Mouse (Mus musculus) liver, embryonic 13.5 days (tissue): ENCODE measurements around the gene Chl1. TPM values are rescaled to one million over a fixed set of nuclear protein-coding genes. Genes with fewer than 3 reads are reported as not detected.
A peak's percentile ranks its signal among the peaks of the same experiment; 100 is the strongest.

Experiments used
- ATAC-seq: fragments of 200-750 bp; cut with Nextera tagmentation; 2 replicates; pipeline ENCODE4 v1.8.0; 2017; ENCODE audit warnings: low read depth, mild to moderate bottlenecking, moderate number of reproducible peaks, moderate library complexity
- DNase-seq: peaks from one replicate; pipeline ENCODE4 v3.0.0; 2022
- H3K27ac ChIP-seq: fragments of 300-500 bp; sonication (generic); 2 replicates; pipeline ENCODE4 v1.5.1; 2015; ENCODE audit warnings: moderate library complexity, mild to moderate bottlenecking, inconsistent platforms
- H3K27me3 ChIP-seq: fragments of 300-500 bp; sonication (generic); 2 replicates; pipeline ENCODE4 v1.6.1; 2015; ENCODE audit warnings: mild to moderate bottlenecking, inconsistent platforms
- H3K36me3 ChIP-seq: fragments of 300-500 bp; sonication (generic); 2 replicates; pipeline ENCODE4 v1.6.1; 2015; ENCODE audit warnings: mild to moderate bottlenecking, inconsistent platforms
- H3K4me1 ChIP-seq: fragments of 300-500 bp; sonication (generic); replicated peaks from 2 replicates; pipeline ENCODE4 v1.6.1; 2015; ENCODE audit warnings: inconsistent platforms
- H3K4me2 ChIP-seq: fragments of 300-500 bp; sonication (generic); 2 replicates; pipeline ENCODE4 v1.6.1; 2015; ENCODE audit warnings: inconsistent platforms, mild to moderate bottlenecking, moderate library complexity
- H3K4me3 ChIP-seq: fragments of 300-500 bp; sonication (generic); replicated peaks from 2 replicates; pipeline ENCODE4 v1.5.1; 2015; ENCODE audit warnings: mild to moderate bottlenecking, inconsistent platforms
- H3K9ac ChIP-seq: fragments of 300-500 bp; sonication (generic); 2 replicates; pipeline ENCODE4 v1.6.1; 2015; ENCODE audit warnings: mild to moderate bottlenecking, inconsistent platforms
- H3K9me3 ChIP-seq: fragments of 300-500 bp; sonication (generic); replicated peaks from 2 replicates; pipeline ENCODE4 v1.6.1; 2016; ENCODE audit warnings: inconsistent platforms
- WGBS: fragments of 180-500 bp; shearing (Covaris S2); methylation state at CpG from one replicate; pipeline ENCODE4 v1.1.7; 2015; ENCODE audit not compliant: insufficient replicate concordance; 5-methylcytosine and 5-hydroxymethylcytosine counted together
- polyA plus RNA-seq: library from polyadenylated mRNA; unstranded; fragments of >200 nt; fragmentation: Nextera tagmentation; extraction: Ambion mirVana; gene quantifications from 2 replicates; pipeline ENCODE4 v1.2.1, GENCODE M21; 2015

Chl1 gene
- polyA plus RNA-seq = 0.09 and 0.13 TPM in 2 replicates

DNA sequence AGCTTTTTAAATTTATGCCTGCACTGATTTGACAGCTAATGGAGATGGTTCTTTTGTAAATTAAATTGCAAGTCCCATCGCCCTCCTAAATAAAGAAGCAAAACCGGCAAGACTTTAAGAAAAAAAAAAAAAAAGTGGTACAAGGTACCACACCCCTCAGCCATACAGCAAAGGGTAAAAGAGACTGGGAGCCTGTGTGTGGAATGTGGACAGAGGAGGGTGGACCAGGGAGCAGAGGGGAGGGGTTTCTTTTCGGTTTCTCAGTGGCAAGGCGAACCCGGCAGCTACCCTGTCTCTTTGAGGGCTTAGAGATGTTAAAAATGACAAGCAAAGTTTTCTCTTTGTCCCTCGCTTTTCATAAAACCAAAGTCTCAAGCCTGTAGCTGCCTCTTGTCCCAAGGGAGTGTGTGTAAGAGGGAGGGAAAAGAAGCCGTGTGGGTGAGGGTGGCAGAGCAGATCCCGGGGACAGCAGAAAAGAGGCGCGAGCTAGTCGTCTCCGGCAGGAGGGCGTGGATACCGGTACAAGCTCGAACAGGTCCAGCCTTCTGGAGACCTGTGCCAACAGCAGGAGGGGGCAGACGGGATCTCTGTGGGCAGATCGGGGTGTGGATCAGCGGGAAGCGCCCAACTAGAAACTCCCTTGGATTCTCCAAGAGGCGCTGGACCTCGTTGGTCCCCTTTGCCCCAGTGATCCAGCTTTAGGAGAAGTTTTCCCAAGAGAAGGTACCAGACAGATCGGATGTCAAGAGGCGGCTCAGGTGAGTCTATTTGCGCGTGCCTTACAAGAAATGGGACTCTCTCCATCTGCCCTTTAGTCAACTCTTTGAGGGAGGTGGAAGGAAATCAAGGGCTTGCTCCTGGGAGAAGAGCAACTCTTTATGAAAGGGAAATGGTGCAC is at the start of gene Chl1:
Gene Chl1 (plus strand): TSS at position 195 of the 898 bp plus-strand sequence.
- Histone ChIP-seq H3K4me3 (peak within 1 kb of the TSS; percentile 30; the same call in 1 of the 2 replicates), H3K27me3 (peaks cover 42% of the 10 kb centered on the region), H3K4me2 (peak within 1 kb of the TSS; percentile 54), H3K4me1 (peaks cover 10% of the 10 kb centered on the region), H3K9me3 (no peaks in the 10 kb centered on the region), H3K9ac (no peak within 1 kb of the TSS), H3K36me3 (no peaks in the 10 kb centered on the region), H3K27ac (no peak within 1 kb of the TSS)
- 5% methylated on average over 25 of the region's 25 CpGs for WGBS
- no peak for DNase-seq
- ATAC-seq = no peak

DNA sequence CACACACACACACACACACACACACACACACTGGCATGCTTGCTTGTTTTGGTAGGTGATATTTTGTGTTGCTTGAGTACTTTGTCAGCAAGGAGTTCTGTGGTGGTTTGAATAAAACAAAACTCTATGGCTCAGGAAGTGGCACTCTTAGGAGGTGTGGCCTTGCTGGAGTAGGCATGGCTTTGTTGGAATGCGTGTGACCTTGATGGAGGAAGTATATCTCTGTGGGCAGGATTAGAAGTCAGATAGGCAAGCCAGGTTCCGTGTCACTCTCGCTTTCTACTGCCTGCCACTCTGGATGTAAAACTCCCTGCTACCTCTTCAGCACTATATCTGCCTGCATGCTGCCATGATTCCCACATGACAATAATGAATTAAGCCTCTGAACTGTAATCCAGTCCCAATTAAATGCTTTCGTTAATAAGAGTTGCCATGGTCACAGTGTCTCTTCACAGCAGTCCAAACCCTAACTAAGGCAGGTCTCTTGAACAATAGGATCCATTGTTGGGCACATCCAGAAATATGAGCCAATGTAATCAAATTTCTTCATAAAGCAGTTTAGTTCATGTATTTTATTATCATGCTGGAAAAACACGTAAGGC is 44.8 kb upstream of the Chl1 start:
- 42% methylated on average over 5 of the region's 5 CpGs for WGBS
- Histone ChIP-seq H3K9ac (no peak overlapping the region), H3K9me3 (no peaks in the 10 kb centered on the region), H3K4me2 (no peak overlapping the region), H3K4me1 (no peaks in the 10 kb centered on the region), H3K4me3 (no peak overlapping the region), H3K36me3 (no peaks in the 10 kb centered on the region), H3K27me3 (no peaks in the 10 kb centered on the region), H3K27ac (no peak overlapping the region)
- DNase-seq (no peak), ATAC-seq (no peak)

DNA sequence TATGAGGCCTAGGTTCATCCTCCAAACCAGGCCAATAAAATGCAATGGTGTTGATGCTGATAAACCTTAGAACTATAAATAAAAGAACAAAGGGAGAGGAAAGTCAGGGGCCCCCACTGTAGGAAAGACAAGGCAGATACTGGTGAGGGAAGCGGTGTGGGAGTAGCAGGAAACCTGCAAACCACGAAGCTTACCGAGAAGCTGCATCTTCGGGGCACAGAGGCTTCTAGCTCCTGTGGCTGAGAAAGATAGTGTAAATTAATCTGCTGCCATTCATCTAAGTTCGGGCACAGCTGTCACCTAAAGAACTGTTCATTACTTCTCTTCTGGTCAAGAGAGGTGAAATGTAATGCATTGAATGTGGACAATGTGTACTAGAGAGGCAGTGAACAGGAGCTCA is 37.1 kb upstream of the Chl1 start:
- Histone ChIP-seq H3K4me3 (no peak overlapping the region), H3K4me2 (no peak overlapping the region), H3K27me3 (no peaks in the 10 kb centered on the region), H3K27ac (no peak overlapping the region), H3K9me3 (no peaks in the 10 kb centered on the region), H3K36me3 (no peaks in the 10 kb centered on the region), H3K4me1 (no peaks in the 10 kb centered on the region), H3K9ac (no peak overlapping the region)
- peak; percentile 58; the same call in 1 of the 2 replicates for ATAC-seq
- no peak for DNase-seq
- WGBS = 14% methylated on average over 5 of the region's 5 CpGs

GRCm38 (mm10) chr6:103487199-103487598 is 23.2 kb upstream of the Chl1 start:
- H3K4me1 ChIP-seq = no peaks in the 10 kb centered on the region
- DNase-seq (no peak), ATAC-seq (no peak)
- no peak overlapping the region for H3K4me3 ChIP-seq
- H3K9me3 ChIP-seq = no peaks in the 10 kb centered on the region
- H3K27me3 ChIP-seq = no peaks in the 10 kb centered on the region
- H3K36me3 ChIP-seq = no peaks in the 10 kb centered on the region
- no peak overlapping the region for H3K27ac ChIP-seq
- no peak overlapping the region for H3K9ac ChIP-seq
- 58% methylated on average over 1 of the region's 1 CpGs for WGBS
- no peak overlapping the region for H3K4me2 ChIP-seq

DNA sequence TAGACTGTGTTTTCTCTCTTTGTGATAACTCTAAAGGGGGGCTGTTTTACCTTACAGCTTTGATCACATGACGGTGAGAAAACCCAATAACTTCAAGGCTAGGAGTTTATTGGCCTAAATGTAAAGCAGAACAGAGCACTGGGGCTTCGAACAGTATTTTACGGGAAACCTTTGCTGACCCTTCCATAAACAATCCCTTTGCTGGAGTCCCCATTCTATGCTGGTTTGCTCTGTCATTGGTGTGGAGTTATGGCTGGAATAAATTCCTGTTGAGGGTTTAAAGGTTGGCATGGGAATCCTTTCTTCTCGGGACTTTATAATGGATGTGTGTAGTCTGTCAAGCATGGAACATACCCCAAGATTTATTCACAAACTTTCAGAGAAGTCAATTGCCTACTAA is 12.0 kb upstream of the Chl1 start:
- H3K4me1 ChIP-seq = no peaks in the 10 kb centered on the region
- H3K4me3 ChIP-seq = no peak overlapping the region
- no peak overlapping the region for H3K4me2 ChIP-seq
- no peaks in the 10 kb centered on the region for H3K36me3 ChIP-seq
- H3K9me3 ChIP-seq = no peaks in the 10 kb centered on the region
- H3K27me3 ChIP-seq = no peaks in the 10 kb centered on the region
- ATAC-seq (no peak), DNase-seq (no peak)
- no peak overlapping the region for H3K27ac ChIP-seq
- H3K9ac ChIP-seq = no peak overlapping the region
- 63% methylated on average over 4 of the region's 4 CpGs for WGBS

GRCm38 (mm10) chr6:103504065-103504464 is 6.3 kb upstream of the Chl1 start:
- Histone ChIP-seq H3K9ac (no peak overlapping the region), H3K27ac (no peak overlapping the region), H3K4me3 (no peak overlapping the region), H3K36me3 (no peaks in the 10 kb centered on the region), H3K9me3 (no peaks in the 10 kb centered on the region), H3K4me2 (no peak overlapping the region), H3K4me1 (no peaks in the 10 kb centered on the region), H3K27me3 (no peaks in the 10 kb centered on the region)
- WGBS = 41% methylated on average over 3 of the region's 3 CpGs
- ATAC-seq = no peak
- DNase-seq = no peak

GRCm38 (mm10) chr6:103507751-103508575 is 2.4 kb upstream of the Chl1 start:
- Histone ChIP-seq H3K4me3 (no peak overlapping the region), H3K9ac (no peak overlapping the region), H3K4me2 (no peak overlapping the region), H3K9me3 (no peaks in the 10 kb centered on the region), H3K36me3 (no peaks in the 10 kb centered on the region), H3K27me3 (peaks cover 34% of the 10 kb centered on the region), H3K27ac (no peak overlapping the region), H3K4me1 (peaks cover 10% of the 10 kb centered on the region)
- 47% methylated on average over 3 of the region's 3 CpGs for WGBS
- DNase-seq (no peak), ATAC-seq (no peak)

- DNase-seq (no peak), ATAC-seq (no peak)
- peaks cover 42% of the 10 kb centered on the region for H3K27me3 ChIP-seq
- H3K4me2 ChIP-seq = no peak overlapping the region
- no peak overlapping the region for H3K4me3 ChIP-seq
- H3K36me3 ChIP-seq = no peaks in the 10 kb centered on the region
- WGBS = 62% methylated on average over 4 of the region's 4 CpGs
- peaks cover 10% of the 10 kb centered on the region for H3K4me1 ChIP-seq
- no peak overlapping the region for H3K27ac ChIP-seq
- H3K9ac ChIP-seq = no peak overlapping the region
- no peaks in the 10 kb centered on the region for H3K9me3 ChIP-seq
Observed at GRCm38 (mm10) chr6:103509596-103509995, 790 bp upstream of the Chl1 start.

DNA sequence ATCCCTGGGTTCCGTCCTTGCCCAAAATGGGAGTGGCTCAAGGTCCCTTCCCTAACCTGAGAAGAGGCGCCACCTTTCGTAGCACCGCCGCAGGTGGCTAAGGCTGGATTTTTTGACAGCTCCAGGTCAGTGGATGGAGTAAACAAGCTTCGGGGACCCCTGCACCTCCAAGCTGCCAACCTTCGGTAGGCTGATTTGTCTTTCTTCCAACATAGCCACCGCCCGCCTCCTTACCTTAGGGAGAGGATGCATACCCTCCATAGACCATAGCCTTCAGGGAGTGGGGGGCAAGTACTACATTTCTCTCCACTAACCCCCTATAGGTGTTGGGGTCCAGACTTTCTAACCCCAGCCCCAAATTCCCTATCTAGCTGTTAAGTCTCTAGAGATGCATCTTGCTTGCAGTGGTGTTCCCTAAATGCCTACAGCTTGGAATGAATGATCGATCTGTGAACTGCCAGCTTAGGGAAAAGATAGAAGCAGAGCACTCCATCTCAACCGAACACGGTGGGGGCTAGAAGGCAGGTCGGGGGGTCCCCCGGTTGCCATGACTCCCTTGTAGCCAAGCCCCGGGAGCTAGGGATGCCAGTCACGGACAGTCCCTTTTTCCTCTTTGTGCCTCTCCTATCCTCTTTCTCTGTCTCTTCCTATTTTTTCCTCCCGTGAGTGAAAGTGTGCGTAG is 1.0 kb downstream of the Chl1 start:
- no peaks in the 10 kb centered on the region for H3K9me3 ChIP-seq
- H3K4me1 ChIP-seq = peaks cover 10% of the 10 kb centered on the region
- no peak overlapping the region for H3K9ac ChIP-seq
- peaks cover 42% of the 10 kb centered on the region for H3K27me3 ChIP-seq
- no peaks in the 10 kb centered on the region for H3K36me3 ChIP-seq
- 7% methylated on average over 18 of the region's 18 CpGs for WGBS
- DNase-seq (no peak), ATAC-seq (no peak)
- H3K27ac ChIP-seq = no peak overlapping the region
- peak overlapping the region; percentile 54 for H3K4me2 ChIP-seq
- H3K4me3 ChIP-seq = peak overlapping the region; percentile 30

DNA sequence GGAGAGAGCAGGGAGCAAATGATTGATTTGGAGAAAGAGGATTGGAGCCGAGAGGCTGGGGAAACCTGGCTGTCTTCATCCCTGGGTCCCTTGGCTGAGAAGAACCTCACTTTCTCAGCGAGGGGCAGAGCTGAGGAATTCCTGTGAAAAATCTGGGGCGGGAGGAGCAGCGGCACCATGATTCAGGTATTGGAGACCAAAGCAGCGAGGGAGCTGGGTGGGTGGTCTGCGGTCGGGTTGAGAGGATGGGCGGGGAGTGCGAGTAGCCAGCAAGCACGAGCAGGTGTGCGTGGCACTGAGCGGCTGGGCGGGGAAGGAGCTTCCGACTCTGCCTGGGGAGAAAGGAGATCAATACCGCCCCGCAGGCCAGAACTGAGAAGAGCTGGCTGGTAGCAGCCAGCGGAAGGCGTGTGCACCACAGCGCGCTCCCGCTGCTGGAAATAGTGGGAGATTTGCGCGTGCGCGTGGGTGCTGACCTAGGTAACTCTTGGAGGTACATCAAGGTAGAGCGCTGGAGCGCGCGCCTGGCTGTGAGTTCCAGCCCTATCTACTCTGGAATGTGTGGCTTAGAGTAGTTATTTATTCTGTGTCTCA is 1.7 kb downstream of the Chl1 start:
- Histone ChIP-seq H3K4me3 (peak overlapping the region; percentile 30), H3K27me3 (peaks cover 42% of the 10 kb centered on the region), H3K9me3 (no peaks in the 10 kb centered on the region), H3K36me3 (no peaks in the 10 kb centered on the region), H3K9ac (no peak overlapping the region), H3K4me1 (peaks cover 10% of the 10 kb centered on the region), H3K27ac (no peak overlapping the region), H3K4me2 (peak overlapping the region; percentile 54)
- ATAC-seq (no peak), DNase-seq (no peak)
- WGBS = 2% methylated on average over 29 of the region's 29 CpGs
